Mouse (Mus musculus) adipose tissue, adult 10 weeks (tissue): Measurements from ENCODE around the gene Scoc. TPM values are rescaled to one million over a fixed set of nuclear protein-coding genes. Genes with fewer than 3 reads are reported as not detected.

Experiments
- polyA plus RNA-seq: library from polyadenylated mRNA; stranded (reverse); fragments of 350-450 nt; fragmentation: Illumina TruSeq; extraction: RNeasy Lipid Tissue Mini Kit (QIAGEN cat#74804); gene quantifications from one replicate; pipeline ENCODE4 v1.2.3, GENCODE M21; 2014; ENCODE audit warnings: low read depth, low replicate concordance

The Scoc gene
- polyA plus RNA-seq, result 64.7 TPM

DNA sequence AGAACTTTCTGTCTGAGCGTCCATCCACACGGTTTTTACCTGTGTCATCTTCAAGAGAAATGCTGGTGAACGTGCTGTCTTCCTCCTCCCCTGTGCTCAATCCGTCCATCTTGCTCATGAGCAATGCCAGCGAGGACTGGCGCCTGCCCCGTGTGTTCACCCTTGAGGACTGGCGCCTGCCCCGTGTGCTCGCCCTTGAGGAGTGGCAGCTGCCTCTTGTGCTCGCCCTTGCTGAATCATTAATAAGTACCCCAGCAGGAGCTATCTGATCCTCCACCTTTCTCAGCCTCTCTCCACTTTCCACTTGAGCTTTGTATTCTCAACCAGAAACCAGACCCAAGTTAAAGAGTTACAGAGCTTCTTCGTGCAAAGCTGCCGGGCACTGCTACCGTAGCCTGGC lies at the start of gene Scoc:
Scoc (minus strand) TSS at position 170 of the 400 bp plus-strand sequence.

DNA sequence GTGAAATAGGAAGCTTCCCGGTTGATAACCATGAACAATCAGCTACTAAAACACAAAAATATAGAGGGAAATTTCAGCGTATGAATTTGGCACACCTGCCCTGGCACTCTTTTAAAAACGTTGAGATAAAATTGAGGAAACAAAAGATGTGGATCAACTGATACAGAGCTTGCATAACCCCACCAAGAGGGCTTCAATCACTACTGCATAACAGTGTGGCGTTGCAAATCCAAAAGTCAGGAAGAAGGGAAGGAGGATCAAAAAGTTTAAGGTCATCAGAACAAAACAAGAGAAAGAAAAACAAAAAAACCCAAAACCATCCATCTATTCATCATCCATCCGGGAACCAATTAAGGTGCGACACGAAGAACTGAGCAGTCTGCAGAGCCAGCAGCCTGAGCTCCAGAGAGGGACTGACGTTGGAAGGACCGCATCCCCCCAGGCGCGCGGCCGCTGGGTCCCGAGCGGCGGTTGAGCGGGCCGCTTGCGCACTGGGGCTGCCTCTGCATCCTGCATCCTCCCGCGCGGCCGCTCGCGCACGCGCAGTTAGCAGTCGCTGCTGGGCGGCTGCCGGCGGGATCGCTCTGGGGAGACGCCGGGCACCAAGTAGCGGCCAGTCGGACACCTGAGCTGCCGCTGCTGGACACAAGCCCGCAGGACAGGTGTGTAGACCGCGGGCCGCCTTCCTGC lies 68.7 kb downstream of the Scoc start, which contains the start of gene Clgn:
Clgn (plus strand) TSS at position 552 of the 690 bp plus-strand sequence.

Other genes starting within 250 kb of the Scoc start
- gene Ucp1, start 168.0 kb downstream of the Scoc start, polyA plus RNA-seq, result 0.25 TPM
- gene Elmod2, start 125.9 kb downstream of the Scoc start, polyA plus RNA-seq, result 14.5 TPM
- gene Mgat4d, start 109.9 kb downstream of the Scoc start, polyA plus RNA-seq, result 1.8 TPM
- 10.1 TPM for gene Clgn, start 68.5 kb downstream of the Scoc start, polyA plus RNA-seq
- not detected for gene Olfr370, start 77.4 kb upstream of the Scoc start, polyA plus RNA-seq
- 219 TPM for gene Ndufb7, start 108.3 kb upstream of the Scoc start, polyA plus RNA-seq
- 445 TPM for gene Tecr, start 149.6 kb upstream of the Scoc start, polyA plus RNA-seq
- gene Dnajb1, start 149.8 kb upstream of the Scoc start, polyA plus RNA-seq, result 32.8 TPM
- 105 TPM for gene Gipc1, start 194.3 kb upstream of the Scoc start, polyA plus RNA-seq
- 0.66 TPM for gene Ptger1, start 208.3 kb upstream of the Scoc start, polyA plus RNA-seq
- gene Pkn1, start 240.8 kb upstream of the Scoc start, polyA plus RNA-seq, result 41.0 TPM